Mouse (Mus musculus) left cerebral cortex, postnatal 10 days (tissue): ENCODE measurements at regions not wholly inside any gene's neighbourhood (a gene's known extent, or its start where the extent isn't known, plus 50 kb on each side); places are given as distances from the start of the nearest gene placed in this dataset.
A peak's percentile ranks its signal among the peaks of the same experiment; 100 is the strongest.

Experiments
- DNase-seq, 2 experiments: peaks; one replicate each; pipeline ENCODE4 v3.0.0; 2021 to 2022; ENCODE audit warnings: low spot score in 2 of 2, mixed read lengths in 1 of 2; ENCODE audit errors: extremely low spot score in 1 of 2
- intact Hi-C: fragments of 180-260 bp; cut with DNase I; formaldehyde crosslinking; loops from one replicate; pipeline ENCODE4 v1.15.1; 2025

GRCm38 (mm10) chr10:44697966-44698365 is 169.7 kb upstream of the Prdm1 start:
- DNase-seq, result no peak
- intact Hi-C loops, result no loop called here

DNA sequence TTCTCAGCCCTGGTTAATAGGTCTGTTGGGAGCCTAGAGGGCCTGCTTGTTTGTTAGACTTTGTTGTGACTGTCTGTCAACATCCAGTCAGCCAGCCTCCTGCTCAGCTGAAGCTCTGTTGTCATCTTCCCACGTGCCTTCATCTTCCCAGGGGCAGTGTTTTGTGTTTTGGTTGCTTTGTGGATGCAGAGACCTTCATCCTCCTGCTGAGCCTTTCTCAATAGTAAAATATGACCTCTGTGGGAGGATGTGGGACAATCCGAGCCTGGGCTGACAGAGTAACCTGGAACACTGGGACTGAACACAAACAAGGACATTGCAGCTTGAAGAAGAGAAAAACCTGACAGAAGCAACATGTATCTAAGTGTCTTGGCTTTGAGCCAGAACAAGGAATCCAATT is 168.7 kb upstream of the Prdm1 start:
- intact Hi-C loops, result no loop called here
- DNase-seq, result peak in 1 of 2 experiments; percentile 30

DNA sequence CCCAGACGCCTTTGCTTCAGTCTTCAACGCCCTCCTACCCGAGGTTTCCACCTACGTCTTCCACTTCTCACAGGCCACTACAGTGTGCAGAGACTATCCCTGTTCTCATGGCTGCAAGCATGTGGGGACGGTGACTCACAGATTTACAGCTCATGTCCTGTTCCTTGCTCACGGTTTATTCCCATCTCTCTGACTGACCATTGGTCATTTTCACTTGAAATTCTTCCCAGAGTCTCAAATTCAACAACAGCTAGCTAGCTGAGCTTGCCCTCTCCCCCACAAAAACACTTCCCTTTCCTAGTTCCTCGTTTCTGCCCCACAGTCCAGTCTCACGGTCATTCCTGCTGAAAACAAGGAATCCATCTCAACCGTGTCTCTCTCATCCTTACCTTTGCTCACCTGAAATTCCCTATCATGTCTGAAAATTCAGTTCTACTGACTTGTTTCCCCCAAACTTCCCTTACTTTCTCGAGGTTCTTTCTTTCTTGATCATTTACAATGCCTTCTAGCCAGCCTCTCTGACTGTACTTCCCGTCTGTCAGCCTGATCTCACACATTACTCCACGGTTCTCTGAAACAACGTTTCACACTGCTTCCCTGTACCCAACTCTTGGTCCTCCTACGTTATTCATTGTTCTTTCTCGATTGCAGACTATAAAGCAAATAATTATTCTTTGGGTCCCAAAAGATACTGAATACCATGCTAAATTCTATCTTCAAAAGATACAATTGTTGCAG is 163.5 kb upstream of the Prdm1 start:
- intact Hi-C loops, result no loop called here
- no peak for DNase-seq

DNA sequence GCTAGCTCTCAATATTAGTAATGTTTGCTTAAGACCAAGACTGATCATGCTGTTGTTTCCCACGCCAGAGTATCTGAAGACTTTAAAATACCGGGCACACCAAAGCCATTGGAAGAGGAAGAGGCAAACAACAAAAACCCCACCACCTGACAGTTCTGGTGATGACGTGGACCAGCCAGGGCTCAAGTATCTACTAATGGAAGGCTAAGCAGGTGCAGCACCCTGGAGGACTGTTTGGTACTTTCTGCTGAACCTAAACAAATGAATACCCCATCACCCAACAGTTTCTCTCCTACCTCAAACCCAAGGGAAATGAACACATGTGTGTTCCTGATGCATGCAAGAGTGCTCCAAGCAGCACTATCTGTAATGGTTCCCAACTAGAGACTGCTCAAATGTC is 160.3 kb upstream of the Prdm1 start:
- DNase-seq, result no peak
- intact Hi-C loops, result no loop called here

DNA sequence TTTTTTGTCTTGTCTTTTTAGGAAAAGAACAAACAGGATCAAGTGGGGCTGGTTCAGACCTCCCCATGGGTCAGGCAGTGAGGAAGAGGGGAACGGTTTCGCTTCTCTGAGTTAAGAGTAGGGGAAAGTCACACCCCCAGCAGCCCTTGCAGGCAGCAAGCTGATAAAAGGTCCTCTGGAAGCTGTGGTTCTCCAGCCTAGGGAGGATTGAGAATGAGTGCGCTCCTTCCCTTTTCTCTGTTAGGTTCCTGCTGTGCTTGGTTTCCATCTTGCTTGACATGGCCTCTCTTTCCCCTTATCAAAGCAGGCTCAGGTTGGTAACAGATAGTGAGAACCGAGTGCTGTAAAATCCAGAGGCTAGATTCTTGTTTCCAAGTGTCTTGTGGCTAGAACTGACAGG is 157.8 kb upstream of the Prdm1 start:
- DNase-seq, result no peak
- intact Hi-C loops, result no loop called here

DNA sequence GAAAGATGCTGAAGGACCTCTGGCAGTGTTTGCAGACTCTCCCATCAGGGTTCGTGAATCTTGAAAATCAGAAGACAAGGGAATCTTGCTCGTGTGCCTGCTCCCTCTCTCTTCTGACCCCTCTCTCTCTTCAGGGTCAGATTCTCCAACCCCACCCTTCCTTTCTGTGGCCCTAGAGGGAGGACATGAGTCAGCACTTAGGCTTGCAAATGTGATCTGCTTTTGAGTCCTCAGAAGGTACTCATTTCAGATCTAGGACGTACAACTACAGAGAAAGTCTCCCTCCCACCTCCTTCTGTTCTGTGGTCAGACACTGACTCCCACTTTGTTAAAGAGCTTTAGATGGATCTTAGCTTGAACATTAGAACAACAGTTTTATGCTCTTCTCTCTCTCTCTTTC is 156.9 kb upstream of the Prdm1 start:
- intact Hi-C loops, result no loop called here
- no peak for DNase-seq

GRCm38 (mm10) chr10:44676506-44676905 is 148.2 kb upstream of the Prdm1 start:
- no peak for DNase-seq

DNA sequence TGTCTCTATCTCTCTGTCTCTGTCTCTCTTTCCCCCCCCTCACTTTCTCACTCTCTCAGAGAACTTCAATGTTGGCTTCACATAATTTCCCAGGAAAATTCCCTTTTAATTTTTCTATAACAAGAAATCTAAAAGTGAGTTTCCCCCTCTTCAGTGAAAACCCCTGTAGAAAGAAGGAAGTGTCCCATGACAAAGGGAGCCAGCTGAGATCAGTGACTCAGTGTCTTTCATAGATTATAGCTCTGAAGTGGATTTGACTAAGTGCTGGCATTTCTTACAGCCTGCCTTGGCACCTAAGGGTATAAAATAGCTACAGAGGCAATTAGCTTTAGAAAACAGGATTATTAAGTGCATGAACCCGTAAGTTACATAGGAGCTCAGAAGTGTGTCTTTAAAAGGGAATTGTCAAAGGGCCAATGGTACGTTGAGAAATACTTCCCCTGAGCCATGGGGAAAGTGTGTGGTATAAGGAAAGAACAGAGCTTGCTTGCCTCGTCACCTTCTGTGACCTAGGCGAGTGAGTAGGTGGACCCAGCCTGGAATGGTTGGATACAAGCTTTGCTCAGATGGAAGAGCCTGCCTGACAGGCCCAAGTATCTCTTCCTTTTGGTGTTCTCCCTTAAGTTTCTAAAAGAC is 137.3 kb upstream of the Prdm1 start:
- DNase-seq, result no peak
- intact Hi-C loops, result no loop called here

More at GRCm38 (mm10) chr10:44676506-44676905, 148.2 kb upstream of the Prdm1 start:
- intact Hi-C loops, result no loop called here

GRCm38 (mm10) chr10:44659499-44659898 is 131.2 kb upstream of the Prdm1 start:
- intact Hi-C loops, result no loop called here
- no peak for DNase-seq

GRCm38 (mm10) chr10:44653761-44654160 is 125.5 kb upstream of the Prdm1 start:
- intact Hi-C loops, result no loop called here
- peak in 1 of 2 experiments; percentile 37 for DNase-seq

DNA sequence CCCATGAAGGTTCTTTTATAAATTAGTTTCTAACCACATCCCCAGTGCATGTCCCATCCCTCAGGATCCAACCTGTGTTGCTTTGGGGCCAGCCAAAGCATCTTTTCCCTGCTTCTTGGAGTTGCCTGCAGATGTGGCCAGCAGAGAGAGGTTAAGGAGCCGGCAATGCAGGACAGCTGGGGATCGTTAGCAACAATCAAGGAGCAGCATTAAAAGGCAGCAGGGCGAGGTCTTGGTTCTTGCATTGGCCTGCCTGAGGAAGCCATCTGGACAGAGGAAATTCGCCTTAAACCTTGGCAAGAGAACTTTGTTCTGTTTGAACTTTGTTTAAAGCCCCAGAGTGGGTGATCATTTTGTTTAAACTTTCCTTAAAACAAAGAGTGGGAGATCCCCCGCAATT is 118.7 kb upstream of the Prdm1 start:
- intact Hi-C loops, result no loop called here

DNA sequence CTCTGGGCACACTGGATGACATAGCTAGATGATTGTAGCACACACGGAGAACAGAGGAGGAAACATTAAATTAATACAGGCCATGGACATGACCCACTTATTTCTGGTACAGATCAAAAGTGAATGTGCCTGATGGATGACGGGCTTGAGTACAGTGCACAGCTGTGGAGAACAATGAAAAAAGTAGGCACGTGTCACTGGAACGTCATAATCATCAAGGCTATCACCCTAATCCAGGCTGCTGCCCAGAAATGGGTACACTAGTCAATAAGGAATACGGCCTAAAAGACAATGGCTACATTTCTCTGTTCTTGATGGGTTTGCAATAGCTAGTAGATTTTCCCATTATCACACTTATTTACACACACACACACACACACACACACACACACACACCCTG is 118.3 kb upstream of the Prdm1 start:
- intact Hi-C loops, result no loop called here
- no peak for DNase-seq

More for the DNA sequence above, 118.7 kb upstream of the Prdm1 start:
- peak in 1 of 2 experiments; percentile 38 for DNase-seq

GRCm38 (mm10) chr10:44641616-44642015 is 113.3 kb upstream of the Prdm1 start:
- no peak for DNase-seq
- intact Hi-C loops, result no loop called here

- no peak for DNase-seq
- intact Hi-C loops, result no loop called here
These were observed 112.3 kb upstream of the Prdm1 start for GRCm38 (mm10) chr10:44640620-44641019.

- intact Hi-C loops, result no loop called here
- no peak for DNase-seq
These were observed 110.4 kb upstream of the Prdm1 start for GRCm38 (mm10) chr10:44638678-44639077.

DNA sequence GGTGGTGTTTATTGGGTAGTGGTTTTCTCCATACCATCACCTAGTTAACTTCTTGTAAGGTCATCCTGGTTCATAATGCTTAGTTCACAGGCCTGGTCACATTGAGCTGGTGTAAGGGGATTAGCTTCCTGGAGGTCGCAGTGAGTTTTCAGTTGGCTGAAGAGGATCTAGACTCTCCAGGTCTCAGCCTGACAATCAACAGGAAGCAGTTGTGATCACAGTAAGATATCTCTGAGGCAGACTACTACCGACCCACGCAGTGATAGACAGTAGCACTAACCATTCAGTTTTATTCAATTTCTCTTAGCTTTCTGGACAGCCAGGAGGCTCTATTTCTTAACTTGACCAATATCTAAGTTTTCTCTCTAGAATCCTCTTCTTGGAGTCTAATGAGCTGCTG is 108.5 kb upstream of the Prdm1 start:
- intact Hi-C loops, result no loop called here
- DNase-seq, result no peak

DNA sequence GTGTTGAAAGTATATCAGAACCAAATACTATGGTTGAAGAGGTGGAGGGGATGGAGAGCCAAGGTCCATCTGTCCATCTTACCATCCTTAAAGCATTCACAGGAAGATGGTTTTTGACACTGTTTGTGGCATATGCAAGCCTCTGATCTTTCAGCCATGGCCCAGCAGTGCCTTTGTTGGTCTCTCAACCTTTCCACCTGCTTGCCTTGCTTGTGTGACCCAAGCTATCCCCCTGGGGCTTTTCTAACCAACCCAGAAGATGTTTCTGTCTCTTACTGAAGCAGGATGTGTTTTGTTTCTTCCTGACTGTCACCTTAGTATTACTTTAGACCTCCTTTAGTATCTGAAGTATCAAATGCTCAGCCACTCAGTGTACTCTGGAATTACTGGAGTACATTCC is 107.8 kb upstream of the Prdm1 start:
- DNase-seq, result no peak
- intact Hi-C loops, result no loop called here

DNA sequence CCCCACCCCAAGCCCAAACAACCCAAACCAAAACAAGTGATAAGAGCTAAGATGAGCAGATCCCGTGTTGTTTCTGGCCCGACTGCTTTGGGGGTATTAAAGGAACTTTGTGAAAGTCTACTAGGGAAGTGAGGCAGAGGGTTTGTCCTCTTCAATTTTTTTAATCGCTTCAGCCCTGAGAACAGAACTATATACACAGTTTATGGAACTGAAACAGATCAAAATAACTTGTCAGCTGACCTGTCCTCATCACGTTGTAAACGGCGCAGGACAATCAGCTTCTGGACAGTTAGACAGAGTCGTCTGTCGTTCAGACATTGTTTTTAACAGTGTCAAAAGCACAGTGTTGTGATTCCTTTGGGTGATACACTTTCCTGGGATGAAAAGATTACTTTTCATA is 103.3 kb upstream of the Prdm1 start:
- no peak for DNase-seq
- intact Hi-C loops, result no loop called here

GRCm38 (mm10) chr10:44630485-44630884 is 102.2 kb upstream of the Prdm1 start:
- intact Hi-C loops, result no loop called here
- DNase-seq, result peak in 1 of 2 experiments; percentile 77

DNA sequence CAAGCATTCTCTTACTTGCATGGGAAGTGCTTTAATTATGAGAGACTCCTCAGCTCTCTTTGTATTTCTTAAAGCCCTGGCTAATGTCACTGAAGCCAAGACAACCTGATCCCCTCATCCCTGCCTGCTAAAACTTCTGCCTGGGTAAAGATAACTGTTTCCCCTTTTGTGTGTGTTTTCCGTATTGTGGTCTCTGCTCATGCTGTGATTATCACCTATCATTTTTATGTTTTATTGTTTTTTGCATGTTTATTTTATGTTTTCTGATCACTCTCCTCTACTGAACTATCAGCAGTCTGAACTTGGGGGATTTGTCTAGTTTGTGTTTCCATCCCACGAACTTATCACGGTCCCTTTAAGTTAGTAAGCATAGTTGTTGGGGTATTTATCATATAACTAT is 100.1 kb upstream of the Prdm1 start:
- DNase-seq, result no peak
- intact Hi-C loops, result no loop called here

GRCm38 (mm10) chr10:44627431-44627830 is 99.1 kb upstream of the Prdm1 start:
- intact Hi-C loops, result no loop called here
- no peak for DNase-seq
